Mouse (Mus musculus): Measurements from ENCODE around the gene Spred3. TPM values are rescaled to one million over a fixed set of nuclear protein-coding genes. Genes with fewer than 3 reads are reported as not detected.
A peak's percentile ranks its signal among the peaks of the same experiment; 100 is the strongest.

Gene Spred3
- total and polyA plus RNA-seq, 2 experiments from 2014 or later, result 13.1 to 33.3 TPM

- Histone ChIP-seq H3K9ac (replicated peaks; ENCODE audit: low read length, poor library complexity, severe bottlenecking) (no peak overlapping the region), H3K36me3 (ENCODE audit: insufficient read depth, low read length) (peaks cover 39% of the 10 kb centered on the region), H3K4me2 (ENCODE audit: low read depth, low read length, poor library complexity, severe bottlenecking) (peak overlapping the region; percentile 71), H3K27ac (ENCODE audit: low read depth, low read length) (no peak overlapping the region), H3K27me3 (ENCODE audit: insufficient read depth, low read length) (peaks cover 25% of the 10 kb centered on the region), H3K4me1 (ENCODE audit: insufficient read depth, low read length) (peaks cover 11% of the 10 kb centered on the region; the same call in 1 of the 2 replicates), H3K9me3 (ENCODE audit: low read length) (no peaks in the 10 kb centered on the region), H3K4me3 (ENCODE audit: low read depth, low read length) (peak overlapping the region; percentile 77; the same call in 1 of the 2 replicates)
- DNase-seq (ENCODE audit: low spot score) (no peak), ATAC-seq (ENCODE audit: low FRiP score) (no peak)
- no peak for TF ChIP-seq CTCF (IDR thresholded peaks at IDR 0.05)
- 10% methylated on average over 29 of the region's 34 CpGs for WGBS
Measured at GRCm38 (mm10) chr7:29171562-29172097, 1.4 kb upstream of the Spred3 start.

- DNase-seq (ENCODE audit: low spot score) (no peak), ATAC-seq (ENCODE audit: low FRiP score) (no peak)
- Histone ChIP-seq H3K36me3 (ENCODE audit: insufficient read depth, low read length) (peaks cover 36% of the 10 kb centered on the region), H3K4me1 (ENCODE audit: insufficient read depth, low read length) (peaks cover 11% of the 10 kb centered on the region; the same call in 1 of the 2 replicates), H3K4me2 (ENCODE audit: low read depth, low read length, poor library complexity, severe bottlenecking) (peak overlapping the region; percentile 71), H3K9me3 (ENCODE audit: low read length) (no peaks in the 10 kb centered on the region), H3K27ac (ENCODE audit: low read depth, low read length) (no peak overlapping the region), H3K27me3 (ENCODE audit: insufficient read depth, low read length) (peaks cover 25% of the 10 kb centered on the region), H3K9ac (replicated peaks; ENCODE audit: low read length, poor library complexity, severe bottlenecking) (no peak overlapping the region), H3K4me3 (ENCODE audit: low read depth, low read length) (peak overlapping the region; percentile 77)
- WGBS, result 2% methylated on average over 43 of the region's 43 CpGs
- TF ChIP-seq CTCF (IDR thresholded peaks at IDR 0.05), result no peak
Measured at GRCm38 (mm10) chr7:29170755-29171561, 747 bp upstream of the Spred3 start.

GRCm38 (mm10) chr7:29169231-29170065 is 763 bp downstream of the Spred3 start:
- peaks cover 11% of the 10 kb centered on the region; the same call in 1 of the 2 replicates for H3K4me1 ChIP-seq (ENCODE audit: insufficient read depth, low read length)
- no peak for TF ChIP-seq CTCF (IDR thresholded peaks at IDR 0.05)

GRCm38 (mm10) chr7:29168791-29169230 is 1.4 kb downstream of the Spred3 start:
- peak overlapping the region; percentile 77 for H3K4me3 ChIP-seq (ENCODE audit: low read depth, low read length)
- no peaks in the 10 kb centered on the region for H3K9me3 ChIP-seq (ENCODE audit: low read length)
- peak overlapping the region; percentile 71 for H3K4me2 ChIP-seq (ENCODE audit: low read depth, low read length, poor library complexity, severe bottlenecking)
- H3K27me3 ChIP-seq (ENCODE audit: insufficient read depth, low read length), result peaks cover 23% of the 10 kb centered on the region
- 0% methylated on average over 14 of the region's 14 CpGs for WGBS
- DNase-seq (ENCODE audit: low spot score) (peak; percentile 62), ATAC-seq (ENCODE audit: low FRiP score) (peak; percentile 11)
- peak; percentile 19 for TF ChIP-seq CTCF (IDR thresholded peaks at IDR 0.05)
- H3K4me1 ChIP-seq (ENCODE audit: insufficient read depth, low read length), result peaks cover 11% of the 10 kb centered on the region; the same call in 1 of the 2 replicates
- H3K27ac ChIP-seq (ENCODE audit: low read depth, low read length), result peak overlapping the region; percentile 89
- peak overlapping the region; percentile 86 for H3K9ac ChIP-seq (replicated peaks; ENCODE audit: low read length, poor library complexity, severe bottlenecking)
- H3K36me3 ChIP-seq (ENCODE audit: insufficient read depth, low read length), result peaks cover 25% of the 10 kb centered on the region

More at GRCm38 (mm10) chr7:29169231-29170065, 763 bp downstream of the Spred3 start:
- ATAC-seq (ENCODE audit: low FRiP score) (peak; percentile 83), DNase-seq (ENCODE audit: low spot score) (peak; percentile 92)
- Histone ChIP-seq H3K27ac (ENCODE audit: low read depth, low read length) (peak overlapping the region; percentile 89), H3K36me3 (ENCODE audit: insufficient read depth, low read length) (peaks cover 30% of the 10 kb centered on the region), H3K9me3 (ENCODE audit: low read length) (no peaks in the 10 kb centered on the region), H3K4me2 (ENCODE audit: low read depth, low read length, poor library complexity, severe bottlenecking) (peak overlapping the region; percentile 71), H3K27me3 (ENCODE audit: insufficient read depth, low read length) (peaks cover 25% of the 10 kb centered on the region), H3K9ac (replicated peaks; ENCODE audit: low read length, poor library complexity, severe bottlenecking) (peak overlapping the region; percentile 86), H3K4me3 (ENCODE audit: low read depth, low read length) (peak overlapping the region; percentile 77)
- 1% methylated on average over 35 of the region's 39 CpGs for WGBS

- Histone ChIP-seq H3K27me3 (ENCODE audit: insufficient read depth, low read length) (peaks cover 17% of the 10 kb centered on the region), H3K9me3 (ENCODE audit: low read length) (no peaks in the 10 kb centered on the region), H3K4me2 (ENCODE audit: low read depth, low read length, poor library complexity, severe bottlenecking) (peak overlapping the region; percentile 71), H3K9ac (replicated peaks; ENCODE audit: low read length, poor library complexity, severe bottlenecking) (peak overlapping the region; percentile 86), H3K27ac (ENCODE audit: low read depth, low read length) (peak overlapping the region; percentile 89), H3K4me1 (ENCODE audit: insufficient read depth, low read length) (peaks cover 11% of the 10 kb centered on the region; the same call in 1 of the 2 replicates), H3K36me3 (ENCODE audit: insufficient read depth, low read length) (peaks cover 19% of the 10 kb centered on the region), H3K4me3 (ENCODE audit: low read depth, low read length) (peak overlapping the region; percentile 77)
- ATAC-seq (ENCODE audit: low FRiP score), result no peak
- no peak for DNase-seq (ENCODE audit: low spot score)
- 1% methylated on average over 10 of the region's 10 CpGs for WGBS
- TF ChIP-seq CTCF (IDR thresholded peaks at IDR 0.05), result no peak
Measured at GRCm38 (mm10) chr7:29168121-29168695, 2.0 kb downstream of the Spred3 start.

All from midbrain, postnatal 0 days (tissue).